Mouse (Mus musculus): Measurements from ENCODE around the gene Rpl13a. TPM values are rescaled to one million over a fixed set of nuclear protein-coding genes. Genes with fewer than 3 reads are reported as not detected.
"Not testable (repeated sequence)": the region's sequence is repeated elsewhere in the genome, so short reads cannot be mapped to it uniquely, and the experiment has no call there.

Gene Rpl13a
- total RNA-seq, 2 experiments from 2014 or later, result 580 to 665 TPM

DNA sequence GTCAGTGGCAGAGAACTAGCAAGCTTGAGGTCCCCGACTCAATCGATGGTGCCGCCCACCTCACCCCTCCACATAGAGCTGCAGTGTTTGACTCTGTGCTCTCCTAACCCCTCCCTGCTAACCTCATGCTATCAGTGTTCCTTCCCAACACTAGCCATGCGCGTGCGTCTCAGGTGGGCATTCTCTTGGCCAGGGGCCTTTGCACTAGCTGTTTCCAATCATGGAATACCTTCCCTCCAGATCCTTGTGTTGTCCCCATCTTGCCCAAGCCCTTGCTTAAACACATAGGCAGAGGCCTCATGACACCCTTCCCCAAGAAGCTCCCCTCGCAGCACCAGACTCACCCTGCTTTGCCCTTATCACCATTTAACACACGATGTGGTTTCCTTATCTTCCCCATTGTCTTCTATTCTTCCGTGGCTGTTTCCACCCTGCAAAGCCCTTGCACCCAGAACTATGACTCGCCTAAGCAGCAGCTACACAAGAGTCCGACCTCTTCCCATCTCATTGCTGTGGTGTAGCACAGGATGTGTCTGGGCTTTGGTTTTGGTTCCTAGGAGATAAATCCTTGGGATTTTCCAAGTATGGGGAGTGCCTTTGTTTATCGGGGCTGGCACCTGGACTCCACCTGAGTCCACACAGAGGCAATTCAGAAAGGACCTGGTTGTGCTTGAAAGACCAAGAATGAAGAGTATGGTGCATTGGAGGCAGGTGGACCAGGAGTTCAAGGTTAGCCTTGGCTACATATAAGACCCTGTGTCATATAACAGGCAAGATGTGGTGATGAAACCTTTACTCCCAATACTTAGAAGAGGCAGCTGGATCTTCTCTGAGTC, 8.8 kb upstream of the Rpl13a start:
- intact Hi-C loops (cut with DNase I), result loop anchor here (5.0 kb wide), 1 partner anchor 155 kb away; no protein-coding TSS in a partner anchor

DNA sequence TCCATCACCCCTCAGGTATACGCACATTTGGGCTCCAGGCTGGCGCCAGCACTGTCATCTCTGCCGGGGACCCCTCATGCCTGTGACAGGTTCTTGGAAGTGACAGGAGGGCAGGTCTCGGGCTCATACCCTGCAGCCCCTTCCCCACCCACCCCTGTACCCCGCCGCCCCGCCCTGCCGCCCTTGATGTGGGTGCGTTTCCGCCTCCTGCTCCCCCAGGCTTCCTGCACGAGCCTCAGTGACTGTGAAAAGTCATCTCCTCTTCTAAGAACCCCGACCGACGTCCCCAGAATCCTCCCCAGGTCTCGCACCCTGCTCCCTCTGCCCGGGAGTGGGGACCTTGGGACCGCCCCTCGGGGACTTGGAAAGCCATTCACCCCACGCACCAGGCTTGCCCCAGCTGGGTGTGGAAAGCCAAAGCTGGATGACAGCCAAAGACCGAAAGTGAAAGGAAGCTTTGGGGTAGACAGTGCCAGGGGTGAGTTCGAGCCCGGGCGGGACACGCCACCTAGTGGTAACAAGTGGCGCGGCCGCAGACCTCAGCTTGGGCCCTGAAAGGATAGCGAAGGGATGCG, 7.5 kb upstream of the Rpl13a start, which contains the start of the genes Gm45713 and Flt3l:
Gm45713 (minus strand) TSS at position 239 of the 575 bp plus-strand sequence.
Flt3l (minus strand) TSS at position 440 of the 575 bp plus-strand sequence.
- peak; percentile 95 to 96 for DNase-seq
- intact Hi-C loops (cut with DNase I), result loop anchor here (1.0 to 5.0 kb wide), 2 partner anchors 56 to 154 kb away; no protein-coding TSS in a partner anchor

More for the DNA sequence above, 8.8 kb upstream of the Rpl13a start:
- DNase-seq, result no peak

DNA sequence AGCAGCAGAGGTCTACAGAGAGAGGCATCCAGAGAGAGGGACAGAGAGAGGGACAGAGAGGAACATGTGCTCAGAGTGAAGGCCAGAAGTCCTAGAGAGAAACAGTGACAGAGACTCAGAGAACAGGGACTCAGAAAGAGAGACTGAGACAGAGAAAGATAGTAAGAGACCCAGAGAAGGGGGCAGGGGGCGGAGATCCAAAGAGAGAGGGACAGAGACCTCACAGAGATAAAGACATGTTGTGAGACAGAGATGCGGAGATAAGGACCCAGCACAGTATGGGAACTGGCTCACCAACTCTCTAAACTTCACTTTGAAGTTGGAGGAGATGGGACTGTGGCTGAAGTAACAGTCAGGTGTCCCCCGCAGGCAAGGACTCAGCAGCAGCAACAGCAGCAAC, 6.8 kb upstream of the Rpl13a start:
- no peak for DNase-seq
- intact Hi-C loops (cut with DNase I), result loop anchor here (5.0 kb wide), 1 partner anchor 153 kb away; no protein-coding TSS in a partner anchor

DNA sequence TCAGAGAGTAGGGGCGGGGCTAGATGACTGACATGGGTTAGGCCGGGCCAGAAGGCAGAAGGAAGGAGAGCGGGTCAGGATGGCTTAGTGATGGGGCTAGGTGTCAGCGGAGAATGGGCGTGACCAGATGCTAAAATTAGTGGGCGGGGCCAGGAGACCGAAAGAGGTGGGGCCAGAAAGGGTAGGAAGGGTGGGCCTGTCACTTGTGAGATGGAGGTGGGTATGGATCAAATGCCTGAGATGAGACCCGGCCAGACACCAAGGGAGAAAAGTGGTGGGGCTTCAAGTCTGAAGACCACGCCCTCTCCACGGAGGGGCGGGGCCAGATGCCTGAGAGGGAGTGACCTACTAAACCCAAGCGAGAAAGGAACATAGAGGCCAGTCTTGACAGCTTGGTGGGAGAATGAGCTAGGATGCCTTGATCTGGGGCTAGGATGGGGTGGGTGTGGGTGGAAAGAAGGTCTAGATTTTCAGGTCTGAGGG, 6.0 kb upstream of the Rpl13a start:
- intact Hi-C loops (cut with DNase I), result loop anchor here (5.0 kb wide), 1 partner anchor 152 kb away; no protein-coding TSS in a partner anchor
- DNase-seq, result no peak

DNA sequence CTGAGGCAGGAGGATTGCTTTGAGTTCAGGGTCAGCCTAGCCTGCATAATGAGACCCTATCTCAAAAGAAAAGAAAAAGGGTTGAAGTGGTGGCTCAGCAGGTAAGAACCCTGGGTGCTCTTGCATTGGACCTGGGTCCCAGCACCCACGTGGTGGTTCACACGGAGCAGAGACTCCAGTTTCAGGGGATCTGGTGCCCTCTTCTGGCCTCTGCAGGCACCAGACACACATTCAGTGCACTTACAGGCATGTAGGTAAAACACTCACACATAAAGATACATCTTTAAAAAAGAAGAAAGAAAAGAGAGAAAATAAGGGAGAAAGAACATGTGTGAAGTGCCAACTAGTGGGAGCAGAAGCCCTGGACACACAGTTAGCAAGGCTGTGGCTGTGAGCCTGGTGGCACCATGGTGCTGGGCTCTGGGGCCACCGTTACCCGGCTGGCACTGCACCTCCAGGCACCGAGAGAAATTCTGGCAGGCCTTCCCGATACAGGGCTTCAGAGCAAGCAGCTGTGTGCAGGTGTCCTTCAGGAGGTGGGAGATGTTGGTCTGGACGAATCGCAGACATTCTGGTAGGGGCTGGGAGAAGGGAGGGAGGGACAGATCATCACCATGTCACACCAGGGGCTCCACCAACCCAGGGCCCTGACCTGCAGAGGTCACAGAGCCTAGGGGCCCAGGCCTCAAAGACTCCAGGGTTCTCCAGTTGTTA, 5.0 kb upstream of the Rpl13a start:
- intact Hi-C loops (cut with DNase I), result no loop called here
- DNase-seq, result no peak

- DNase-seq, result no peak
- intact Hi-C loops (cut with DNase I), result no loop called here
Observed at GRCm38 (mm10) chr7:45131850-45132249, 3.3 kb upstream of the Rpl13a start.

GRCm38 (mm10) chr7:45129776-45130512, 1.4 kb upstream of the Rpl13a start:
- intact Hi-C loops (cut with DNase I), result no loop called here
- DNase-seq, result no peak

DNA sequence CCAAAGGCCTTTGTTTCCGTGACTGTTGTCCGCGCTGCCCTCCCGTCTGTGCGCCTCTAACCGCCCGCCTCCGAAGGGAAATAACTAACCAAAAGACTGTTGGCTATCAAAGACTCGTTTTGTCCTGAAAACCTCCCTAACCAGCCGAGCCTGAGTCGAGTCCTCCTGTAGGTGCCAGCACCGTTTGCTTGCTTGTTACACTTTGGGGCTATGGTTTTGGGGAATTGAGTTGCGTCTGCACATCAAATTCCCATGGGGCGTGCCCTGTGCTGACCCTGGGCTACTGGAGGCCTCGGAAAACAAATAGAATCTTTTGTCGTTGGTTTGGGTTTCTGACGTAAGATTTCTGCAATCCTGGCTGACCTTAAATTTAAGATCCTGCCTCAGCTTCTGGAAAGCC, 757 bp upstream of the Rpl13a start:
- intact Hi-C loops (cut with DNase I), result no loop called here
- peak in 1 of 2 experiments; percentile 68 for DNase-seq

DNA sequence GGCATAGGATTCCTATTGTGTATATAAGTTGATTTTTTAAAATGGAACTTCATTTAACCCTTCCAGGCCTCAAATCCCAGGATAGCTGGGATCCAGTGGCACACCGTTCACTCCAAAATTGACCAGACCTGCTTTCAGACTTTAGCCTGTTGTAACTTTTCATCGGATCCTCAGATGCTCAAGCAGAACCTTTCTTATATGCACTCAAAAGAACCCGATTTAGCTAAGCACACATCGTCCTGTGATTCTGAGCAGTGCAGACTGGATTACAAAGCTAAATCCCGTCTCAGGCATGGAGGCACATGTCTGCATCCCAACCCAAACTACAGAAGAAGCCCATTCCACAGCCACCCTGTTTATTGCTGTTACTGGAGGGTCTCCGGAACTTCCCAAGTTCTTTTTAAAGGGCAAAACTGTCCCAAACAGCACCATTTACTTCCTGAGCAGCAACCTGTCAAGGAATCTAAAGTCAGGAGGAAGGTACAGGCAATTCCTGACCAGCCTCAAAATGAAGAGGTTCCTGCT, 799 bp downstream of the Rpl13a start:
- DNase-seq, result no peak
- intact Hi-C loops (cut with DNase I), result loop anchor here (1.0 kb wide), 1 partner anchor 27 kb away; the partner anchor contains the start of genes Aldh16a1 and Pih1d1

GRCm38 (mm10) chr7:45126844-45127699, 1.5 kb downstream of the Rpl13a start:
- intact Hi-C loops (cut with DNase I), result no loop called here
- DNase-seq, result no peak

DNA sequence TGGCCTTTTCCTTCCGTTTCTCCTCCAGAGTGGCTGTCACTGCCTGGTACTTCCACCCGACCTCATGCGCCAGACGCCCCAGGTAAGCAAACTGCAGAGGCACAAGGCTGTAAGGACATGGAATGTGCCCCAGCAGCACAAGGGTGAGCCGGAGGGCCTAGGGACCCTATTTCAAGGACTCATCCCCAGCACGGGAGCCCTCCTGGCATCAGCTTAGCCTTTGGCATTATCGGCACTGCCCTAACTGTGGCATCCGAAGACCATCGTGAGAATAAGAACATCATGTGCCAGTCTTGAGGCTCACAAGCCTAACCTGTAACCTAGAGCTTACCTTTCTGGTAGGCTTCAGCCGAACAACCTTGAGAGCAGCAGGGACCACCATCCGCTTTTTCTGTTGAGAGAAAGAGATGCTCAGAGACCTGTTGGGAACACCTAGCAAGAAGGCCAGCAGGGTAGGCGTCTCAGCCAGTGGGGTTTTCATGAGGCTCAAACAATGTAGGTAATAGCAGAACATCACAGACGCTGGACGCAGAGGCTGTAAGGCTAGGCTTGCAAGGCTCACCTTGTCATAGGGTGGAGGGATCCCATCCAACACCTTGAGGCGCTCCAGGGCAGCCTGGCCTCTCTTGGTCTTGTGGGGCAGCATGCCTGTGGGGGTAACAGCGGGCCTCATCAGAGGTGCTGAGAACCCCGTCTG, 2.3 kb downstream of the Rpl13a start:
- intact Hi-C loops (cut with DNase I), result no loop called here

DNA sequence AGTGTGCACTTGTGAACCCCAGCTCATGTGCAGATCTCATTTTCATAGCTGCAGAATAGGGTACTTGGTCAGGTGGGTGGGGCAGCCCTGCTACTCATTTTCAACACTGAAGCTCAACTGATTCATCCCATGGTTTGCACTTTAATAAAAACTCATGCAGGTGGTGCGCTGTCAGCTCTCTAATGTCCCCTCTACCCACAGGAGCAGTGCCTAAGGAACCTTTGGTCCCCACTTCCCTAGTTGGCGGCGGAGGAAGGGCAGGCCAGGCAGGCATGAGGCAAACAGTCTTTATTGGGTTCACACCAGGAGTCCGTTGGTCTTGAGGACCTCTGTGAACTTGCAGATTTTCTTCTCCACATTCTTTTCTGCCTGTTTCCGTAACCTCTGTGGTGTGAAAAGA, 2.9 kb downstream of the Rpl13a start:
- DNase-seq; intact Hi-C loops (cut with DNase I): not testable (repeated sequence)

More for the DNA sequence above, 2.3 kb downstream of the Rpl13a start:
- DNase-seq, result no peak

- no peak for DNase-seq
- intact Hi-C loops (cut with DNase I), result no loop called here
Observed at GRCm38 (mm10) chr7:45125144-45125600, 3.4 kb downstream of the Rpl13a start.

GRCm38 (mm10) chr7:45124224-45125143, 4.1 kb downstream of the Rpl13a start, which contains the start of gene Rps11:
TSS of gene Rps11 (minus strand) at chr7:45124439.
- peak; percentile 97 to 98 for DNase-seq
- intact Hi-C loops (cut with DNase I), result loop anchor here (5.0 kb wide), 3 partner anchors 42 to 142 kb away; partner anchors contain the start of genes Rras and Scaf1

- no peak for DNase-seq
- intact Hi-C loops (cut with DNase I), result loop anchor here (5.0 kb wide), 3 partner anchors 41 to 141 kb away; partner anchors contain the start of genes Rras and Scaf1
Observed at GRCm38 (mm10) chr7:45123186-45123570, 5.4 kb downstream of the Rpl13a start.

GRCm38 (mm10) chr7:45122561-45123185, 5.9 kb downstream of the Rpl13a start:
- intact Hi-C loops (cut with DNase I), result loop anchor here (5.0 kb wide), 3 partner anchors 40 to 140 kb away; partner anchors contain the start of genes Rras and Scaf1
- no peak for DNase-seq

All from heart, postnatal 36 days (tissue).